Mouse (Mus musculus): Measurements from ENCODE around the gene Rbmx2.
A peak's percentile ranks its signal among the peaks of the same experiment; 100 is the strongest.

Rbmx2 gene

DNA sequence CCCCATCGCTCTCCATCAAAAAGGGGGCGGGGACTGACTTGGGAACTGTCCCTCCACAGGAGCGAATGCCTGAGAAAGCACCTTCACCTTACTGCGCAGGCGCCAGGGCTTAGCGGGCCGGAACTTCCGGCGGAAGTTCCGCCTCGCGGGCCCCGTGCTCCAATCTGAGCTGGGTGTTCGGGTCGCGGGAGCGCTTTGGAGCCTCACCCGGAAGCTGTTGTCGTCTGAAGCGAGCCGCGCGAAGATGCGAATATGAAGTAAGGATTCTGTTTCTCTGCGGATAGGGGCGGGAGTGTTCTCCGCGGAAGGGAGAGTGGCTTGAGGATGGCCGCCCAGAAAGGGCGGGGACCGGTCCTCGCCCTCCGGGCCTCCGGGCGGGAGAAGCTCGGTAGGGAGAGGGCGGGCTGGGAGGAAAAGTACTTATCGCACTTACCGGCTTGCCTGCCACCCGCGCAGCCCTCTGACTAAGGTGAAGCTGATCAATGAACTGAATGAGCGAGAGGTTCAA is at the start of gene Rbmx2:
Rbmx2 (plus strand) TSS at position 141 of the 508 bp plus-strand sequence.
- DNase-seq: peak; percentile 90

DNA sequence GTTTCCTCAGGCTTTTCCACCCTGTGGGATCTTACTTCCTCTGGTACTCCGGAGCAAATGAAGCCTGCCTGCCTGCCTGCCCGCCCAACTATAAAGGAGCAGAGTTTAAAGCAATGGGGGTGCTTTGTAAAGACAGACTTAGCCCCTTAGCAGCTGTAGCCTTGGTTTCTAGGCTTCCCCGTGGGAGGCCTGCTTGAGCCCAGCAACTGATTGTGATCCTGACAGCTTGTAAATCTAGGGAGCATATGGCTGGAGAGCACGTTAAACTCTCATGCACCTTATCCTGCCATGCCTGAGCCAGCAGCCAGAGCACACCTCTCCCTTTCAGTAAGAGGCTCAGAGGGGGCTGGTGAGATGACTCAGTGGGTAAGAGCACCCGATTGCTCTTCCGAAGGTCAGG is 28.0 kb upstream of the Rbmx2 start:
- no peak for DNase-seq

DNA sequence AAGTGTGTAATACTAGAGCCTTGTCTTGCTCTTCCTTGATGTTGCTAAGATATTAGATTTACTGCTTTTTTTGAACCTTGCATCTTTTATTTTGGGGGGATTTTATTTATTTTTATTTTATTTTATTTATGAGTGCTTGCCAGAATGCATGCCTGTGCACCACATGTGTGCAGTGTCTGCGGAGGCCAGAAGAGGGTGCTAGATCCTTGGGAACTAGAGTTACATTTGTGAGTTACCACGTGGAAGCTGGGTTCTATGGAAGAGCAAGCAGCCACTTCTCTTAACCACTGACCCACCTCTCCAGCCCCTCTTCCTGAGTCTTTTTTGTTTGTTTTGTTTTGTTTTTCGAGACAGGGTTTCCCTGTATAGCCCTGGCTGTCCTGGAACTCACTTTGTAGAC is 25.2 kb upstream of the Rbmx2 start:
- DNase-seq: no peak

DNA sequence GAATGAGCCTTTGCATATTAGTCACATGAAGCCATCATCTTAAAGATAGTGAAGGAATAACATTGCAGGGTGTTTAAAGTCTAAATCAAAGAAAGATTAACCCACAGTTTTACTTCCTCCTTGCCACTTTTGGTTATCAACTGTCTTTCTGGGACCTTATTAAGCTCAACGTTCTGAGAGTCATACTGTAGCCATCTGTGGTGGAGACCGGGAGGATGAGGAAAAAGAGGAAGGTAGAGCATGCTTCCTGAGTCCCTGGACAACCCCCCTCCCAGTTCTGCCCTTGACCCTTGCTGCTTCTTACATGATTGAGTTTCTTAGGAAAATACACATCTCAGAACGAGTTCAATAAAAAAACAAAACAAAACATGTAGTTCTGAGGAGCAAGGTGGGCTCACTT is 23.1 kb upstream of the Rbmx2 start:
- no peak for DNase-seq

DNA sequence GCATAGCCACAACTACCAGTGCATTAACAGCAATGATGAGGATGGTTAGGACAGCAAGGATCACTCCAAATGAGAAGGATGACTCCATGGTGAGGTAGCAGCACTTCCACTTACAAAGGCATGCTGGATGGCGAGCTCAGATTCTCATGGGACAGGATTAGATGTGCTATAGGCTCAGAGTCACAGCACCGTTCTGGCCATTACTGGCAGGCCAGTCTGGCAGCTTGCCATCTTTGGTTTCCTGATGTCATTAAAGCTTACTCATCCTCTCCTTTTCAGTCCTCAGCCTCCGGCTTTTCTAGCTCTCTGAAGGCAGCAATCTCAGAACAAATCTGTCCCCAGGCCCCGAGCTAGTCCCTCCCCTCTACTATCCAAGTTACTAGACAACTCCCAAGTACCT is 20.6 kb upstream of the Rbmx2 start, which contains the start of gene Gpr119:
Gpr119 (minus strand) TSS at position 308 of the 400 bp plus-strand sequence.
- DNase-seq: no peak

DNA sequence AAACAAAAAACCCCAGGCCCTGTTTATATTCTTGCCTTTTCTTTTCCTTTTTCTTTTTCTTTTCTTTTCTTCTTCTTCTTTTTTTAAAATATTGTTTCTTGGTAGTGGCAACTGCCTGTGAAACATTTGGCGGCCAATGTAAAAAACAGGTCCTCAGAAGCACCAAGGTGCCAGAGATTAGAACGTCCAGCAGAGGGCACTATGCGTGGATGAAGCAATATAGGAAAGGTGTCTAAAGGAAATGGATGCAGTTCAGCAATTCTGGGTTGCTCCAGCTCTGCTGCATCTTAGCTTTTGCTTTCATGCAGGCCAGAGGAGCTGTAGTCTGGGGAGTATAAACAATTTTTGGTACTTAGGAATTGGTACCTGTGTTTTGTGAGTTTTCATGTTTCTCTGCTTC is 11.4 kb upstream of the Rbmx2 start:
- peak; percentile 18 for DNase-seq

DNA sequence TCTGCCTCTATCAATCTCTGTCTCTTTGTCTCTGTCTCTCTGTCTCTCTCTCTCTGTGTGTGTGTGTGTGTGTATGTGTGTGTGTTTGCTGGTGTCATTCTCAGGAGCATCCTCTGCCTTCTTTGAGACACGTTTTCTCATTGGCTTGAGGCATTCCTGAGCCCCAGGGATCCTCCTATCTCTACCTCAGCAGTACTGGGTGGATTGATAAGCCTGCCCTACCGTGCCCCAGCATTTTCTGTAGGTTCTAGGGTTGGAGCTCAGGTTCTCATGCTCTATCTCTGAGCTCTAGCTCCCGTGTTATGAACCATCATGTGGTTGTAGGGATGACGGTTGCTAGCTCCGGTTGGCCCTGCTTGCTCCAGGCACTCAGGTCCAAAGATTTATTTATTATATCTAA is 10.9 kb upstream of the Rbmx2 start:
- no peak for DNase-seq

DNA sequence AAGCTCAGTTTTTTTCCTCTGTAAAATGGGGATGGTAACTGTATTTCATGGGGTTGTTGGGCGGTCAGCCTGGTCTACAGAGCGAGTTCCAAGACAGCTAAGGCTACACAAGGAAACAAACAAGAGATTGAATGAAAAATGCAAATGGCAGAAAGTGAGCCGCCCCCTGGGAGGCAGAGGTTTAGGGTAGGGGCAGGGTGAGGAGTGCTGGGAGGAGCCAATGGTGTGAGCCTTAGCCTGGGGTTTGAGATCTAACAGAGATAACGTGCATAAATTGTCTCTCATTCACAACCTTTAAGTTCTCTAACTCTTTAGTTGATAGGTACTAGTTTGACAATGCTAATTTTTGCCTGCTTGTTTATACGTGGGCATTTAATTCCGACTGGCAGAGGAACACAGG is 344 bp upstream of the Rbmx2 start:
- DNase-seq: no peak

DNA sequence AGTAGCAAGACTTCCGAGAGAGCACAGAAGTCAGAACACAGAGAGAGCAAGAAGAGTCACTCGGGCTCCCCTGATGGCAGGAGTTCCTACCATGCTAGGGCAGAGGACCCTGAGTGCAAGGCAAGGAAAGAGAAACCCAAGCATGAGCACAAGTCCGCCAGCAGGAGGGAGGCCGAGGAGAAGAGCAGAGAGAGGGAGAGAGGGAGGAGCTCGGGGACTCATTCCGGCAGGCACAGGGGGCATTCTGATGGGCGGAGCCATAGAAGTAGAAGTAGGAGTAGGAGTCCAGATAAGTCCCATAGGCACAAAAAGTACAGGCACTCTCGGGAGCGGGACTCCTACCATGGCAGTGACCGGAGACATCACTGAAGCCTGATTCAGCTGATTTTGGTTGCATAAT is 14.9 kb downstream of the Rbmx2 start:
- no peak for DNase-seq

DNA sequence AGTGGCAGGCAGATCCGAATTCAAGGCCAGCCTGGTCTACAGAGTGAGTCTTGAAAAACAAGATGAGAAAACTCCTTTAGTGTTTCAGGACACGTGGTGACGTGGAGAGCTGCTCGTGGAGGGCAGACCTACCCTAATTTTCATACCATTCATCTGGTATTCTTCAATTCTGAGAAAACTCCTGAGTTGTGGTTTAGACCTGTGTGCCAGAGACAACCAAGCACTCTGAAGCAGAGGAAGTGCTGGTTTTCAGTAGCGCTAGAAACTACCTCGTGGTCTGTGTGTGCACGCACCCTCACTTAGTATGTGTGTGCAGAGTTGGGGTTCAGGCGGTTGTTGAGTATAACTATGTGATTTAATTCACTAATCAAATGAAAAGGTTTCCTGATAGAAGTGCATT is 18.0 kb downstream of the Rbmx2 start:
- DNase-seq: no peak

DNA sequence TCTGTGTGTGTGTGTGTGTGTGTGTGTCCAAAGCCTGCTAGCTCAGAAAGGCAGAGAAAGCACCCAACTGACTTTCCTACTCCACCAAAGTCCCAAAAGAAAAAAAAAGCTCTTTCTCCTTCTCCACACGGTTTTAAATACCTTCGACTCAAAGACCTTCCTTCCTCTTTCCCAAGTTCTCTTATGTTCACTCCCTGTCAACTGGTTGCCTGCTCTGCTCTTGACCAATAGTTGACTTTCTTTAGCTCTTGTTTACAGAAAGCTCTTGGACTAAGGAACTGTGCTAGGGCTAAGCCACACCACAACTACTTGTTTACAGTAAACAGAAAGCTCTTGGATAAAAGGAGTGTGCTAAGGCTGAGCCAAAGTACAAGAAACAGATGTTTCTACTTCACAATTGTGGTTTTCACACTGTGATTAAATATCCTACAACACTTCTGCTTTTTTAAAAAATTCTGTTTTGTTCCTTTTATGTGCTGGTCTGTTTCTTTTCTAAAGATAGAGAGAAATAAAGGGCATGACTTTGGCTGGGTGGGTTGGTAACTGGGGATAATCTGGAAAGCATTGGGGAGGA is 60.0 kb downstream of the Rbmx2 start:
- DNase-seq: no peak
